Mouse (Mus musculus) ES-Bruce4 (cell line): ENCODE data around the gene Mst1.

Source experiments
- CTCF ChIP-seq: IDR thresholded peaks from one replicate; pipeline ENCODE4 v1.8.1; 2011; ENCODE audit warnings: low read depth, low read length
- EP300 ChIP-seq: IDR thresholded peaks from 2 replicates; pipeline ENCODE4 v1.6.1; 2011; ENCODE audit warnings: low read depth, low read length; ENCODE audit not compliant: insufficient read depth
- POLR2A ChIP-seq: IDR thresholded peaks from one replicate; pipeline ENCODE4 v1.8.1; 2011; ENCODE audit warnings: low read length; ENCODE audit not compliant: insufficient read depth

GRCm38 (mm10) chr9:108094184-108094941 lies 14.1 kb downstream of the Mst1 start, which contains the start of gene Apeh:
- no peak for TF ChIP-seq CTCF
- peak; percentile 16 for TF ChIP-seq POLR2A
- no peak for TF ChIP-seq EP300
